Mouse (Mus musculus): ENCODE data around the gene Gins2.

DNA sequence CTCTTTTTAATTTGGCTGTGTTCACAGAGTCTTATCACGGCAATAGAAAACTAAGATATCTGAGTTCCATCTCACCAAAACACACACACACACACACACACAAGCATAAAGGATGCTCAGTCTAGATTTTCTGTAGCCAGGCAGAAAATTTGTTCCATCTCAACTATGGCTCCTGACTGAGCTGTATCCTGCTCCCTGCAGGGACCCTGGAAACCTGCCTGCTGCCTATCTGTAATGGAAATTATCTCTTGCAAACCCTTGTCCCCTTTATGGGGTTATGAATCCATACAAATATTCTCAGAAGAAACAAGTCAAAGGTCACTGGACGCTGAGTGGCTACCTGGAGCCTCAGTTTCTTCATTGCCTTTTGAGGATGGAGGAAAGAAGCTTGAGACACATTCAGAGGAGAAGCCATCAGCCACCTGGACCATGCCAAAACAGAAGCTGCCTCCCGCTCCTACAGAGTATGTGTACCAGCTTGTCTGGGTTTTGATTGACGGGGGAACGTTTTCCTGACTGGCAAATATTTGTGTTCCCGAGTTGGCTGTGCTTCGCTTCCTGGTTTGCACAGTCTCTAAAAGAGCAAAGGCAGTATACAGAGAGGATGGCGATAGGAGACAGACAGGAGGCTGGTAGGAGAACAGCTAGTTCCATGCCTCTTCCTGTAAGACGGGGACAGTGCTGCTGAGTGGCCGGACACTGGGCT is 2.6 kb upstream of the Gins2 start:
- TF ChIP-seq POLR2A (IDR thresholded peaks at IDR 0.05; ENCODE audit: borderline replicate concordance, extremely low read depth, low read depth, low read length) (no peak), CTCF (IDR thresholded peaks at IDR 0.05; ENCODE audit: insufficient read depth, low read length) (no peak)

Data from lung, adult 2 months (tissue).